Mouse (Mus musculus): ENCODE measurements around the gene B3gnt3.

GRCm38 (mm10) chr8:71677555-71677954 lies 24.0 kb downstream of the B3gnt3 start:
- TF ChIP-seq SIN3A (IDR thresholded peaks at IDR 0.05; ENCODE audit: low read length) (no peak), CTCF (IDR thresholded peaks at IDR 0.05 in 2 of 3, conservative IDR thresholded peaks at IDR 0.05 in 1 of 3; ENCODE audit: control insufficient read depth in 1 of 3, insufficient read depth in 1 of 3, low read depth in 2 of 3, low read length in 3 of 3, poor library complexity in 1 of 3, severe bottlenecking in 1 of 3) (no peak), ELF1 (IDR thresholded peaks at IDR 0.05; ENCODE audit: low read depth, low read length) (no peak), POLR2A (IDR thresholded peaks at IDR 0.05; ENCODE audit: control insufficient read depth in 1 of 2, insufficient read depth in 1 of 2, low read depth in 1 of 2, low read length in 2 of 2, poor library complexity in 1 of 2) (no peak), USF2 (IDR thresholded peaks at IDR 0.05; ENCODE audit: borderline replicate concordance in 1 of 2, insufficient read depth in 1 of 2, low read depth in 1 of 2, low read length in 2 of 2) (no peak), E2F4 (IDR thresholded peaks at IDR 0.05; ENCODE audit: borderline replicate concordance, low read depth, low read length) (no peak), MAZ (IDR thresholded peaks at IDR 0.05; ENCODE audit: low read depth, low read length) (no peak)
